Mouse (Mus musculus) macrophage (primary cell): Measurements from ENCODE around the gene Banp. TPM values are rescaled to one million over a fixed set of nuclear protein-coding genes. Genes with fewer than 3 reads are reported as not detected.

ENCODE experiments used
- H3K27ac ChIP-seq: fragments of 350-480 bp; formaldehyde crosslinking; 2 replicates; pipeline ENCODE4 v1.9.0; 2021
- H3K36me3 ChIP-seq: fragments of 350-480 bp; formaldehyde crosslinking; 2 replicates; pipeline ENCODE4 v1.9.0; 2021; ENCODE audit errors: inconsistent target
- H3K4me3 ChIP-seq: fragments of 350-480 bp; formaldehyde crosslinking; 2 replicates; pipeline ENCODE4 v1.9.0; 2021; ENCODE audit errors: inconsistent target
- H3K79me2 ChIP-seq: fragments of 350-480 bp; formaldehyde crosslinking; 2 replicates; pipeline ENCODE4 v1.9.0; 2021; ENCODE audit errors: inconsistent target
- WGBS: methylation state at CpG from one replicate; pipeline ENCODE4 v1.1.7; 2026; ENCODE audit warnings: inconsistent platforms; ENCODE audit not compliant: missing documents; 5-methylcytosine and 5-hydroxymethylcytosine counted together
- polyA plus RNA-seq: library from polyadenylated mRNA; stranded (reverse); fragments of 250-400 nt; gene quantifications from 3 replicates; pipeline ENCODE4 v1.2.4, GENCODE M21; 2018; ENCODE audit warnings: inconsistent platforms

The Banp gene
- polyA plus RNA-seq, 1 experiment from 2014 or later, result 11.0 TPM

GRCm38 (mm10) chr8:122001339-122002115 is 52.0 kb downstream of the Banp start:
- WGBS, result 96% methylated on average over 15 of the region's 15 CpGs
- Histone ChIP-seq H3K79me2 (no peaks in the 10 kb centered on the region), H3K4me3 (no peak overlapping the region), H3K27ac (no peak overlapping the region), H3K36me3 (peaks cover 47% of the 10 kb centered on the region)

GRCm38 (mm10) chr8:122003646-122004045 is 54.1 kb downstream of the Banp start:
- no peaks in the 10 kb centered on the region for H3K79me2 ChIP-seq
- H3K4me3 ChIP-seq, result no peak overlapping the region
- WGBS, result 97% methylated on average over 8 of the region's 8 CpGs
- H3K36me3 ChIP-seq, result peaks cover 39% of the 10 kb centered on the region; the same call in 1 of the 2 replicates
- no peak overlapping the region for H3K27ac ChIP-seq

- no peaks in the 10 kb centered on the region for H3K79me2 ChIP-seq
- H3K27ac ChIP-seq, result no peak overlapping the region
- WGBS, result 95% methylated on average over 4 of the region's 5 CpGs
- no peak overlapping the region for H3K4me3 ChIP-seq
- peaks cover 44% of the 10 kb centered on the region; the same call in 1 of the 2 replicates for H3K36me3 ChIP-seq
Observed at GRCm38 (mm10) chr8:122004131-122004530, 54.6 kb downstream of the Banp start.

- WGBS, result 96% methylated on average over 14 of the region's 25 CpGs
- H3K79me2 ChIP-seq, result no peaks in the 10 kb centered on the region
- no peak overlapping the region for H3K27ac ChIP-seq
- H3K4me3 ChIP-seq, result no peak overlapping the region
- H3K36me3 ChIP-seq, result peaks cover 46% of the 10 kb centered on the region; the same call in 1 of the 2 replicates
Observed at GRCm38 (mm10) chr8:122005422-122006204, 56.1 kb downstream of the Banp start.

GRCm38 (mm10) chr8:122006688-122007484 is 57.3 kb downstream of the Banp start:
- Histone ChIP-seq H3K36me3 (peaks cover 34% of the 10 kb centered on the region; the same call in 1 of the 2 replicates), H3K27ac (no peak overlapping the region), H3K79me2 (no peaks in the 10 kb centered on the region), H3K4me3 (no peak overlapping the region)
- WGBS, result 77% methylated on average over 12 of the region's 13 CpGs

GRCm38 (mm10) chr8:122008395-122008794 is 58.8 kb downstream of the Banp start:
- Histone ChIP-seq H3K79me2 (no peaks in the 10 kb centered on the region), H3K36me3 (peaks cover 25% of the 10 kb centered on the region; the same call in 1 of the 2 replicates), H3K27ac (no peak overlapping the region), H3K4me3 (no peak overlapping the region)
- 56% methylated on average over 5 of the region's 5 CpGs for WGBS

- Histone ChIP-seq H3K27ac (no peak overlapping the region), H3K36me3 (peaks cover 18% of the 10 kb centered on the region; the same call in 1 of the 2 replicates)
- 92% methylated on average over 3 of the region's 5 CpGs for WGBS
Observed at GRCm38 (mm10) chr8:122010638-122011037, 61.1 kb downstream of the Banp start.

GRCm38 (mm10) chr8:122011066-122011588 is 61.6 kb downstream of the Banp start:
- peaks cover 18% of the 10 kb centered on the region; the same call in 1 of the 2 replicates for H3K36me3 ChIP-seq
- no peak overlapping the region for H3K4me3 ChIP-seq
- 86% methylated on average over 7 of the region's 7 CpGs for WGBS
- H3K27ac ChIP-seq, result no peak overlapping the region
- H3K79me2 ChIP-seq, result no peaks in the 10 kb centered on the region

More at GRCm38 (mm10) chr8:122010638-122011037, 61.1 kb downstream of the Banp start:
- no peaks in the 10 kb centered on the region for H3K79me2 ChIP-seq
- H3K4me3 ChIP-seq, result no peak overlapping the region

- Histone ChIP-seq H3K79me2 (no peaks in the 10 kb centered on the region), H3K36me3 (peaks cover under 1% of the 10 kb centered on the region; the same call in 1 of the 2 replicates), H3K27ac (no peak overlapping the region), H3K4me3 (no peak overlapping the region)
- 90% methylated on average over 3 of the region's 3 CpGs for WGBS
Observed at GRCm38 (mm10) chr8:122014606-122015005, 65.1 kb downstream of the Banp start.

GRCm38 (mm10) chr8:122018046-122018831 is 68.7 kb downstream of the Banp start:
- Histone ChIP-seq H3K4me3 (no peak overlapping the region), H3K79me2 (no peaks in the 10 kb centered on the region), H3K36me3 (no peaks in the 10 kb centered on the region; the same call in 1 of the 2 replicates), H3K27ac (no peak overlapping the region)
- 95% methylated on average over 22 of the region's 22 CpGs for WGBS

GRCm38 (mm10) chr8:122019162-122019561 is 69.6 kb downstream of the Banp start:
- no peaks in the 10 kb centered on the region for H3K79me2 ChIP-seq
- no peak overlapping the region for H3K4me3 ChIP-seq
- 100% methylated on average over 1 of the region's 1 CpGs for WGBS
- H3K36me3 ChIP-seq, result peaks cover 5% of the 10 kb centered on the region; the same call in 1 of the 2 replicates
- H3K27ac ChIP-seq, result no peak overlapping the region

- WGBS, result 89% methylated on average over 8 of the region's 8 CpGs
- no peak overlapping the region for H3K4me3 ChIP-seq
- peak overlapping the region; percentile 56 for H3K27ac ChIP-seq
- H3K79me2 ChIP-seq, result no peaks in the 10 kb centered on the region
- peaks cover 9% of the 10 kb centered on the region; the same call in 1 of the 2 replicates for H3K36me3 ChIP-seq
Observed at GRCm38 (mm10) chr8:122020050-122020771, 70.7 kb downstream of the Banp start.

- H3K79me2 ChIP-seq, result no peaks in the 10 kb centered on the region
- H3K36me3 ChIP-seq, result peaks cover 22% of the 10 kb centered on the region; the same call in 1 of the 2 replicates
- WGBS, result 42% methylated on average over 2 of the region's 2 CpGs
- H3K4me3 ChIP-seq, result no peak overlapping the region
- peak overlapping the region; percentile 59 for H3K27ac ChIP-seq
Observed at GRCm38 (mm10) chr8:122021725-122022124, 72.2 kb downstream of the Banp start.
